Mouse (Mus musculus) embryonic stem cell, embryonic (primary cell): ENCODE results near the gene Prss21.

ENCODE experiments used
- CTCF ChIA-PET, 4 experiments: fragments of 300-600 bp in 2 of 4; fragments of 350-600 bp in 2 of 4; sonication (Branson Sonifier 250); formaldehyde crosslinking; loops; one replicate each; lab custom pipeline; 2022; ENCODE audit warnings: inconsistent platforms in 2 of 4; lab: Charles Lee
- POLR2A ChIA-PET, 4 experiments: fragments of 300-600 bp in 2 of 4; fragments of 350-600 bp in 2 of 4; sonication (Branson Sonifier 250); formaldehyde crosslinking; loops; one replicate each; lab custom pipeline; 2022; ENCODE audit warnings: antibody characterized with exemption in 4 of 4, inconsistent platforms in 1 of 4; lab: Charles Lee

Prss21 gene

GRCm38 (mm10) chr17:23867756-23868155, at the start of gene Prss21:
Prss21 (plus strand) TSS chr17:23868056.
- ChIA-PET POLR2A (interaction anchor here in 2 of 4 experiments (0.9 to 1.6 kb wide), 3 partner anchors 9 to 80 kb away, joined by 3 to 5 read pairs (median 3); no protein-coding TSS in a partner anchor), CTCF (interaction anchor here in 2 of 4 experiments (0.9 to 1.4 kb wide), 5 partner anchors 11 to 126 kb away, joined by 3 to 4 read pairs (median 3); partner anchors contain the start of genes Prss32 (in 1 of the 2) and Prss41 (in 1 of the 2))

GRCm38 (mm10) chr17:23818579-23818978, 49.3 kb upstream of the Prss21 start:
- CTCF ChIA-PET: no interaction called here

GRCm38 (mm10) chr17:23819235-23819634, 48.6 kb upstream of the Prss21 start:
- CTCF ChIA-PET: no interaction called here
- POLR2A ChIA-PET: interaction anchor here (0.6 to 27.3 kb wide), 9 partner anchors 3 to 25 kb away, joined by 3 to 622 read pairs (median 5); partner anchors contain the start of genes Elob (in 2 of the 4), Prss32 (in 1 of the 4) and Prss41 (in 1 of the 4)

More at GRCm38 (mm10) chr17:23818579-23818978, 49.3 kb upstream of the Prss21 start:
- POLR2A ChIA-PET: interaction anchor here in 3 of 4 experiments (0.8 to 27.3 kb wide), 5 partner anchors 8 to 25 kb away, joined by 3 to 622 read pairs (median 3); partner anchors contain the start of genes Elob (in 1 of the 3), Prss32 (in 1 of the 3) and Prss41 (in 1 of the 3)

GRCm38 (mm10) chr17:23820731-23821130, 47.1 kb upstream of the Prss21 start:
- ChIA-PET POLR2A (interaction anchor here in 3 of 4 experiments (0.6 to 27.3 kb wide), 11 partner anchors 5 to 321 kb away, joined by 3 to 622 read pairs (median 7); partner anchors contain the start of genes Elob (in 2 of the 3) and Prss33 (in 2 of the 3)), CTCF (interaction anchor here in 2 of 4 experiments (0.5 to 1.3 kb wide), 2 partner anchors 13 to 50 kb away, joined by 3 to 4 read pairs; no protein-coding TSS in a partner anchor)

- ChIA-PET CTCF (interaction anchor here in 2 of 4 experiments (1.0 to 1.7 kb wide), 2 partner anchors 22 to 34 kb away, joined by 4 to 6 read pairs; partner anchors contain the start of genes Prss32 (in 1 of the 2) and Prss41 (in 1 of the 2)), POLR2A (interaction anchor here (0.6 to 27.3 kb wide), 17 partner anchors 5 to 51 kb away, joined by 3 to 622 read pairs (median 5); partner anchors contain the start of genes Prss32 (in 2 of the 4), Prss41 (in 2 of the 4), Elob (in 1 of the 4) and Flywch1 (in 1 of the 4))
These were observed 45.8 kb upstream of the Prss21 start for GRCm38 (mm10) chr17:23822094-23822493.

GRCm38 (mm10) chr17:23823018-23823417, 44.8 kb upstream of the Prss21 start:
- CTCF ChIA-PET: interaction anchor here in 1 of 4 experiments (1.7 kb wide), 1 partner anchor 21 kb away, joined by 6 read pairs; the partner anchor contains the start of genes Prss32 and Prss41

GRCm38 (mm10) chr17:23823614-23824013, 44.2 kb upstream of the Prss21 start:
- ChIA-PET POLR2A (interaction anchor here in 3 of 4 experiments (0.6 to 27.3 kb wide), 14 partner anchors 7 to 207 kb away, joined by 3 to 622 read pairs (median 6); partner anchors contain the start of genes Flywch1 (in 1 of the 3) and Srrm2 (in 1 of the 3)), CTCF (interaction anchor here in 1 of 4 experiments (1.4 kb wide), 1 partner anchor 20 kb away, joined by 3 read pairs; the partner anchor contains the start of genes Prss32 and Prss41)

More at GRCm38 (mm10) chr17:23823018-23823417, 44.8 kb upstream of the Prss21 start:
- POLR2A ChIA-PET: interaction anchor here in 3 of 4 experiments (0.6 to 27.3 kb wide), 9 partner anchors 7 to 52 kb away, joined by 3 to 622 read pairs (median 10); partner anchors contain the start of genes Flywch1 (in 1 of the 3) and Srrm2 (in 1 of the 3)

GRCm38 (mm10) chr17:23825591-23825990, 42.3 kb upstream of the Prss21 start:
- CTCF ChIA-PET: interaction anchor here in 3 of 4 experiments (0.6 to 1.6 kb wide), 4 partner anchors 13 to 19 kb away, joined by 3 to 8 read pairs (median 6); partner anchors contain the start of genes Prss32 (in 2 of the 3) and Prss41 (in 2 of the 3)
- POLR2A ChIA-PET: interaction anchor here (0.6 to 27.3 kb wide), 28 partner anchors 8 to 594 kb away, joined by 3 to 622 read pairs (median 4); partner anchors contain the start of genes Prss33 (in 2 of the 4), Flywch2 (in 1 of the 4), Prss32 (in 1 of the 4) and Prss41 (in 1 of the 4)

- POLR2A ChIA-PET: interaction anchor here (0.6 to 27.3 kb wide), 38 partner anchors 8 to 423 kb away, joined by 3 to 622 read pairs (median 6); partner anchors contain the start of genes Prss32 (in 2 of the 4), Prss41 (in 2 of the 4), Srrm2 (in 2 of the 4) and Ccnf (in 1 of the 4)
- CTCF ChIA-PET: interaction anchor here in 2 of 4 experiments (0.7 to 2.9 kb wide), 4 partner anchors 15 to 53 kb away, joined by 3 to 34 read pairs (median 11); partner anchors contain the start of genes Prss32 (in 2 of the 2) and Prss41 (in 2 of the 2)
These were observed 39.4 kb upstream of the Prss21 start for GRCm38 (mm10) chr17:23828271-23829001.

GRCm38 (mm10) chr17:23829064-23829619, 38.7 kb upstream of the Prss21 start, which contains the start of gene Elob:
Elob (minus strand) TSS chr17:23829136.
- ChIA-PET POLR2A (interaction anchor here (0.6 to 27.3 kb wide), 47 partner anchors 8 to 585 kb away, joined by 3 to 622 read pairs (median 4); partner anchors contain the start of genes Prss32 (in 3 of the 4), Prss41 (in 3 of the 4), Srrm2 (in 2 of the 4) and Ccnf (in 1 of the 4)), CTCF (interaction anchor here (0.6 to 7.8 kb wide), 21 partner anchors 13 to 165 kb away, joined by 3 to 112 read pairs (median 4); partner anchors contain the start of genes Prss32 (in 4 of the 4), Prss41 (in 4 of the 4) and Kremen2 (in 1 of the 4))

- ChIA-PET CTCF (interaction anchor here (1.3 to 7.8 kb wide), 6 partner anchors 12 to 201 kb away, joined by 3 to 112 read pairs (median 14); partner anchors contain the start of genes Prss32 (in 4 of the 4) and Prss41 (in 4 of the 4)), POLR2A (interaction anchor here in 3 of 4 experiments (0.7 to 27.3 kb wide), 11 partner anchors 8 to 186 kb away, joined by 3 to 622 read pairs (median 9); partner anchors contain the start of genes Prss32 (in 2 of the 3), Prss41 (in 2 of the 3) and Flywch1 (in 1 of the 3))
These were observed 36.7 kb upstream of the Prss21 start for GRCm38 (mm10) chr17:23831201-23831600.

- CTCF ChIA-PET: interaction anchor here (0.6 to 7.8 kb wide), 11 partner anchors 8 to 158 kb away, joined by 3 to 112 read pairs (median 4); partner anchors contain the start of genes Prss32 (in 3 of the 4) and Prss41 (in 3 of the 4)
These were observed 31.8 kb upstream of the Prss21 start, which contains the start of gene Prss33 for GRCm38 (mm10) chr17:23836006-23836575. Prss33 (minus strand) TSS chr17:23836056.

GRCm38 (mm10) chr17:23841145-23841544, 26.7 kb upstream of the Prss21 start:
- POLR2A ChIA-PET: interaction anchor here in 3 of 4 experiments (0.6 to 7.4 kb wide), 6 partner anchors 9 to 113 kb away, joined by 3 to 81 read pairs (median 3); partner anchors contain the start of genes Elob (in 1 of the 3) and Prss33 (in 1 of the 3)
- CTCF ChIA-PET: interaction anchor here in 3 of 4 experiments (0.6 to 1.3 kb wide), 4 partner anchors 8 to 48 kb away, joined by 3 to 4 read pairs (median 4); no protein-coding TSS in a partner anchor

More at GRCm38 (mm10) chr17:23836006-23836575, 31.8 kb upstream of the Prss21 start, which contains the start of gene Prss33:
- POLR2A ChIA-PET: interaction anchor here in 3 of 4 experiments (0.7 to 27.3 kb wide), 19 partner anchors 8 to 303 kb away, joined by 3 to 622 read pairs (median 4); partner anchors contain the start of genes Prss32 (in 1 of the 3) and Prss41 (in 1 of the 3)

GRCm38 (mm10) chr17:23843141-23843811, 24.6 kb upstream of the Prss21 start:
- ChIA-PET POLR2A (interaction anchor here (0.6 to 7.4 kb wide), 62 partner anchors 10 to 627 kb away, joined by 3 to 81 read pairs (median 3); partner anchors contain the start of genes Elob (in 3 of the 4), Paqr4 (in 2 of the 4), Srrm2 (in 2 of the 4) and Ccnf (in 1 of the 4)), CTCF (interaction anchor here (0.5 to 4.4 kb wide), 153 partner anchors 7 to 597 kb away, joined by 3 to 112 read pairs (median 4); partner anchors contain the start of genes Elob (in 4 of the 4), Prss33 (in 3 of the 4), Flywch2 (in 2 of the 4) and Pkmyt1 (in 2 of the 4))
